Mouse (Mus musculus) E14TG2a.4 (cell line): Measurements from ENCODE around the gene Notch4.

Source experiments
- H3K27me3 ChIP-seq: 2 replicates; pipeline ENCODE4 v1.6.1; 2014; ENCODE audit warnings: low read length, control low read depth; ENCODE audit not compliant: insufficient read depth
- H3K36me3 ChIP-seq: 2 replicates; pipeline ENCODE4 v1.6.1; 2014; ENCODE audit warnings: low read length, control low read depth; ENCODE audit not compliant: insufficient read depth
- H3K4me1 ChIP-seq: replicated peaks from 2 replicates; pipeline ENCODE4 v1.6.1; 2014; ENCODE audit warnings: low read depth, low read length, control low read depth
- H3K4me3 ChIP-seq: replicated peaks from 2 replicates; pipeline ENCODE4 v1.5.1; 2014; ENCODE audit warnings: mild to moderate bottlenecking, low read length
- H3K9me3 ChIP-seq: 2 replicates; pipeline ENCODE4 v1.6.1; 2014; ENCODE audit warnings: low read length, control low read depth
- CTCF ChIP-seq: conservative IDR thresholded peaks from 2 replicates; pipeline ENCODE4 v1.5.1; 2014; ENCODE audit warnings: low read length
- NANOG ChIP-seq: IDR thresholded peaks from 2 replicates; pipeline ENCODE4 v1.6.1; 2014; ENCODE audit warnings: borderline replicate concordance, low read length, mixed read lengths
- POU5F1 ChIP-seq: IDR thresholded peaks from 2 replicates; pipeline ENCODE4 v1.6.1; 2014; ENCODE audit warnings: low read length, borderline replicate concordance

The Notch4 gene

DNA sequence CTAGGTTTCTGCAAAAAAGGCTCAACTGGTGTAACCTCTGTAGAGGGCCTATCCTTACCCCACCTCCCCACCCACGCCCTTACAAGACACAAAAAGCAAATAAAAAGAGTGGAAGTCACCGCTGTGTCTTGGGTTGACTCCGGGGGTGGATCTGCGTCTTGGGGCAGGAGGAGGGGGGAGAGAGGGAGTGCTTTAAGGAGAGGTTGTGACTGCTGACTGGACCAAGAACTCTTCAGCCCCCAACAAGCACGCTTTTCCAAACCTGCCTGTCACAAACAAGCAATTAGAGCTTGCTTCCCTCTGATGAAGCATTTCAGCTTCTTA lies 64.5 kb downstream of the Notch4 start:
- Histone ChIP-seq H3K27me3 (peaks cover 52% of the 10 kb centered on the region), H3K9me3 (no peaks in the 10 kb centered on the region), H3K36me3 (peaks cover 8% of the 10 kb centered on the region; the same call in 1 of the 2 replicates), H3K4me1 (peaks cover 76% of the 10 kb centered on the region), H3K4me3 (peak overlapping the region; percentile 86)
- TF ChIP-seq CTCF (no peak), POU5F1 (no peak), NANOG (no peak)

DNA sequence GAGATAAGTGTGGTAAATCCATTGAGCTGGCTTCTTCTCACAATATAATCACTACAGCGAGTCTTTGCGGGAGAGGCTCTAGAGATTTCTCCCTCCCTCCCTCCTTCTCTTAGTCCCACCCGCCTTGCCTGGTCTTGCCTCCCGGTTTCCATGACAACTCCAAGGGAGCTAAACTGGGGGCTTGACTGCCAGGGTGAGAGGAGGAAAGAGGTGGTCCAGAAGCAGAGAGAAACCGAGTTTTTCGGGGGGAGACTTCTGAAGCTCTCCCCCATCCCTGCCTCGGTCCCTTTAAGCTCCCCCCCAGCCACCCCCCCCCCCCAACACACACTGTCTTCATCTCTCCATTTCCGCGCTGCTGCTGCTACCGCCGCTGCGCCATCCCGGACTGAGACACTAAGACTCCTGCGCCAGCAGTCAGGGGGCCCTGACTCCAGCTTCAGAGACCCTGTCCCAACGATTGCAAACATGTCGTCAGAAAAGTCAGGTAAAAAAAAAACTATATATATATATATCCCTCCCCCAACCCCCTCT lies 65.2 kb downstream of the Notch4 start, which contains the start of gene Prrt1:
Gene Prrt1, plus strand, starts transcription at position 313 of the 531 bp plus-strand sequence.
- Histone ChIP-seq H3K9me3 (no peaks in the 10 kb centered on the region), H3K4me3 (peak within 1 kb of the TSS; percentile 86), H3K36me3 (peaks cover 8% of the 10 kb centered on the region; the same call in 1 of the 2 replicates), H3K4me1 (peaks cover 77% of the 10 kb centered on the region), H3K27me3 (peaks cover 52% of the 10 kb centered on the region)
- TF ChIP-seq CTCF (no peak), POU5F1 (no peak), NANOG (no peak)

DNA sequence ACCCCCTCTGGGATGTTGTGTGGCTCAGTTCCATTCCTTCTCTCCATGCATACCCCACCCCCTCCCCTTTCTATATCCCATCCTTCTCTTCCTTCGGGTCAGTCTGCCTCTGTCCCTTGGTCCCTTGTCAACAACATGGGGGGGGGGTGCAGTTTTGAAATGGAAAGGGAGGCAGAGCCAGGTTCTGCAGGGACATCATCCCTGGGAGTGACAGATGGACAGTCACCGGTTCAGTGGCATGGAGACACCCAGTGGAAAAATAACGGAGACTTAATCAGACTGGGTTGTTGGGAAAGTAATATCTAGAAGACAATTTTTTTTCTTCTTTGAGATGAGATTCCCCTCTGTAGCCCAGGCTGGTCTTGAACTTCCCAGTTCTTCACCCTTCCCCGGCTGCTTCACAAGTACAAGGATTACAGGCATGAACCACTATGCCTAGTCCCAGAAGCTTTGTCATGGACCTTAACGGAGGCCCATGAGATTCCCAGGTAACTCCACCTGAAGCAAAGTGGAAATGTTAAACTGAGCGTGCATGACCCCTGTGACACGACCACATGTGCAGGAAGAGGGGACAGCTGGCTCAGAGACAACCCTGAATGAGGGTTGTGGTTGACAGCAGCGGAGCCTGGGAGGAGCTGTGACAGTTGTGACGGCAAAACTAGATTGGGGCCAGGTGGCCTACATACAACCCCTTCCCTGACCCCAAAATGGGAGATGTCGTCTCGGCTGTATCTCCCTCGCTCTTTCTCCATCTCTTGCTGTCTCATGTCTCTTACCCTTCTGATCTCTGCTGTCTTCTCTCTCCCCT lies 65.9 kb downstream of the Notch4 start:
- Histone ChIP-seq H3K36me3 (peaks cover 8% of the 10 kb centered on the region; the same call in 1 of the 2 replicates), H3K9me3 (no peaks in the 10 kb centered on the region), H3K4me1 (peaks cover 77% of the 10 kb centered on the region), H3K4me3 (no peak overlapping the region), H3K27me3 (peaks cover 52% of the 10 kb centered on the region)
- TF ChIP-seq NANOG = no peak
- TF ChIP-seq CTCF = no peak
- no peak for TF ChIP-seq POU5F1

DNA sequence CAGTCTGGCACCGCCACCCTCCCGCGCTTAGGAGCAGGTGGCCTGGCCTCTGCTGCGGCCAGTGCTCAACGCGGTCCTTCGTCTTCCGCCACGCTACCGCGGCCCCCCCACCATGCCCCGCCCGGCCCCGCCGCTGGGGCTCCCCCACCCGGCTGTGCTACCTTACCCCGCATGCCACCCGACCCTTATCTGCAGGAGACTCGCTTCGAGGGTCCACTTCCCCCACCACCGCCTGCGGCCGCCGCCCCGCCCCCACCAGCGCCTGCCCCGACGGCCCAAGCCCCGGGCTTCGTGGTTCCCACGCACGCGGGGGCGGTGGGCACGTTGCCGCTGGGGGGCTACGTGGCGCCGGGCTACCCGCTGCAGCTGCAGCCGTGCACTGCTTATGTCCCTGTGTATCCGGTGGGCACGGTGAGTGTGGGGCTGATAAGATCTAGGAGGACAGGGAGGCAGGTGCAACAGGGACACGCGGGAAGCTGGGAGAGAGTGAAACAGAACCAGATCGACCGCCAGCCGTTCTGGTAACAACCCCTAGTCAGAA lies 66.8 kb downstream of the Notch4 start:
- Histone ChIP-seq H3K4me1 (peaks cover 70% of the 10 kb centered on the region), H3K27me3 (peaks cover 49% of the 10 kb centered on the region), H3K9me3 (no peaks in the 10 kb centered on the region), H3K4me3 (peak overlapping the region; percentile 80), H3K36me3 (no peaks in the 10 kb centered on the region)
- TF ChIP-seq POU5F1 = no peak
- TF ChIP-seq CTCF = no peak
- no peak for TF ChIP-seq NANOG

DNA sequence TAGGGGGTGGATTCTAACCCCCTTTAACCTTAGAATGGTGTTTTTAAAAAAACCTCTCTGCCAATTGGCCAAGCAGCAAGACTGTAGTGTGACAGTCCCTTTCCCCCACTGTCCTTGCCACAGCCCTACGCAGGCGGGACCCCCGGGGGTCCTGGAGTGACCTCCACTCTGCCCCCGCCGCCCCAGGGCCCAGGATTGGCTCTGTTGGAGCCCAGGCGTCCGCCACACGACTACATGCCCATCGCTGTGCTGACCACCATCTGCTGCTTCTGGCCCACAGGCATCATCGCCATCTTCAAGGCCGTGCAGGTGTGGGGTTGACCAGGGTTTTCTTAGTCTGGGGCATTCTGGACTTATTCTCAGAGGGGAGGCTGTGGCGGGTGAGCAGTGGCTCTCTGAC lies 67.6 kb downstream of the Notch4 start:
- Histone ChIP-seq H3K27me3 (peaks cover 43% of the 10 kb centered on the region), H3K9me3 (no peaks in the 10 kb centered on the region), H3K4me3 (peak overlapping the region; percentile 80), H3K4me1 (peaks cover 62% of the 10 kb centered on the region), H3K36me3 (no peaks in the 10 kb centered on the region)
- TF ChIP-seq POU5F1 = no peak
- TF ChIP-seq NANOG = no peak
- no peak for TF ChIP-seq CTCF

DNA sequence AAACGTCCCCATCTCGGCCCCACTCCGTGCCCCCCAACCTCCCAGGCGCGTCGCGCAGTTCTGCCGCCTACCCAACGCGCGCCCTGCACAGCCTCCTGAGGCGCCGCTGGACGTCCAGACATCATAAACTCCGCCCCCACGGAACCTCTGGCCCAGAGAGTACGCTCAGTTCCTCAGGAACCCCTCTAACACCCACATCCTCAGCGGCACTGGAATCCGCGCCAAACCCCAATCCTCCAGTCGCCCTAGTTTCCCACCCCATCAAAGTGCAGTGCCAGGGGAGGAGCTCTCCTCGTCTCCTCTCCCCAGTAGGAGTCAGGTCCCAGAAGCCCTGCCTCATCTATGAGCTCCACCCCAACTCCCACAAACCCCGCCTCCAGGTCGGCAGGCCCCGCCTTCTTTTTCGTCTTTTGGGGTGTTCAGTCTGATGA lies 68.2 kb downstream of the Notch4 start:
- H3K4me3 ChIP-seq = peak overlapping the region; percentile 80
- H3K4me1 ChIP-seq = peaks cover 56% of the 10 kb centered on the region

DNA sequence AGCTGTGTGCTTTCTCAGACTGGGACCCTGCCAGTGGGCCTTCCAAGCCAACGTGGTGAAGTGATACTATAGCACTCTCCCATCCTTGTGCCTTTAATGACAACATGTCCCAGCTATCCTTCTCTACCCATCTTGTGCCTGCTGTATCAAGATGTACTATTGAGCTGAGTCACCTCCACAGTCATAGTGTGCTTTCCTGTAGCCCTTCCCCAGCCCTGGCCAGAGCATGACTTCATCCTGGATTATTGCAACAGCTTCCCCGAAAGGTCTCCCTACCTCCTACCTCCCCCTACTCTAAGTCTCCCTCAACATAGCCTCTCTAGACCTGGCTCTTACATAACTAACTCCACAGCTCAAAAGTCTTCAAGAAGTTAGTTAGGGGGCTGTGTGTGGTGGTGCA lies 71.6 kb downstream of the Notch4 start:
- Histone ChIP-seq H3K36me3 (no peaks in the 10 kb centered on the region), H3K27me3 (peaks cover 17% of the 10 kb centered on the region), H3K9me3 (no peaks in the 10 kb centered on the region), H3K4me1 (peaks cover 26% of the 10 kb centered on the region), H3K4me3 (no peak overlapping the region)
- TF ChIP-seq CTCF = no peak
- no peak for TF ChIP-seq POU5F1
- TF ChIP-seq NANOG = no peak

More for the DNA sequence above, 68.2 kb downstream of the Notch4 start:
- TF ChIP-seq CTCF = no peak
- no peak for TF ChIP-seq POU5F1
- Histone ChIP-seq H3K36me3 (no peaks in the 10 kb centered on the region), H3K9me3 (no peaks in the 10 kb centered on the region), H3K27me3 (peaks cover 44% of the 10 kb centered on the region)

DNA sequence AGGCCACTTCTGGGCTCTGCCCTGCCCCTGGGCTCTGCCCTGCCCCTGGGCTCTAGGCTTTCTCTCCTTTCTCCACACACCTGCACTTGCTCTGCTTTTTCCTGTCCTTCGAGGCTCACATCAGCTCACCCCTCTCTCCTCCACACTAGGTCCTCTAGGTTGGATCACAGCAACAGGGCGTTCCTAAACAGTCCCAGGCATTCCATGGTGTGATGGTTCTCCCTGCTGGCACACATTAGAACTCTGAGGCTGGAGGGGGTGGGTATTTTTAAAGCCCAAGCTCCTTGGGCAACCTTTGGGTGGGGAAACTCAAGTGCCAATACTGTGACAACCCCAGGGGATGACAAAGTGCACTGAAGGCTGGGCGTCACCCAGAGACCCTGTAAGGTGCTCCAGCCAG lies 73.4 kb downstream of the Notch4 start:
- H3K27me3 ChIP-seq = peaks cover 6% of the 10 kb centered on the region; the same call in 1 of the 2 replicates
- H3K4me3 ChIP-seq = no peak overlapping the region
- no peaks in the 10 kb centered on the region for H3K36me3 ChIP-seq
- no peak for TF ChIP-seq POU5F1
- no peak for TF ChIP-seq NANOG
- peaks cover 21% of the 10 kb centered on the region for H3K4me1 ChIP-seq
- no peaks in the 10 kb centered on the region for H3K9me3 ChIP-seq
